Mouse (Mus musculus): Measurements from ENCODE around the gene Iqub. TPM values are rescaled to one million over a fixed set of nuclear protein-coding genes. Genes with fewer than 3 reads are reported as not detected.

Iqub gene
- total and polyA plus RNA-seq, 2 experiments, result not detected

- no peak overlapping the region for H3K27ac ChIP-seq (replicated peaks; ENCODE audit: insufficient read depth, low read depth, low read length)
- no peaks in the 10 kb centered on the region for H3K36me3 ChIP-seq (ENCODE audit: control insufficient read depth, insufficient read depth, low read length)
- no peak overlapping the region for H3K9ac ChIP-seq (ENCODE audit: low read depth, low read length)
- no peak for DNase-seq (ENCODE audit: extremely low read depth, low read depth, low spot score)
- peaks cover 3% of the 10 kb centered on the region for H3K4me1 ChIP-seq (ENCODE audit: control insufficient read depth, insufficient read depth, low read length)
- 63% methylated on average over 11 of the region's 11 CpGs for WGBS
- no peaks in the 10 kb centered on the region for H3K27me3 ChIP-seq (ENCODE audit: control insufficient read depth, insufficient read depth, low read length)
- TF ChIP-seq CTCF (IDR thresholded peaks at IDR 0.05; ENCODE audit: low read depth, low read length) (no peak), POLR2A (IDR thresholded peaks at IDR 0.05; ENCODE audit: extremely low read depth, insufficient read depth, low read length) (no peak)
- peaks cover 5% of the 10 kb centered on the region; the same call in 1 of the 2 replicates for H3K79me2 ChIP-seq (ENCODE audit: control insufficient read depth, insufficient read depth, low read length)
- H3K4me3 ChIP-seq (ENCODE audit: insufficient read depth, low read depth, low read length), result no peak overlapping the region
Observed at GRCm38 (mm10) chr6:24530711-24531420, 16.0 kb upstream of the Iqub start.

GRCm38 (mm10) chr6:24530166-24530565 lies 15.3 kb upstream of the Iqub start:
- no peak overlapping the region for H3K4me3 ChIP-seq (ENCODE audit: insufficient read depth, low read depth, low read length)
- no peak overlapping the region for H3K27ac ChIP-seq (replicated peaks; ENCODE audit: insufficient read depth, low read depth, low read length)
- 14% methylated on average over 4 of the region's 4 CpGs for WGBS
- DNase-seq (ENCODE audit: extremely low read depth, low read depth, low spot score), result peak; percentile 52
- H3K4me1 ChIP-seq (ENCODE audit: control insufficient read depth, insufficient read depth, low read length), result peaks cover 3% of the 10 kb centered on the region
- H3K27me3 ChIP-seq (ENCODE audit: control insufficient read depth, insufficient read depth, low read length), result no peaks in the 10 kb centered on the region
- no peaks in the 10 kb centered on the region; the same call in 1 of the 2 replicates for H3K36me3 ChIP-seq (ENCODE audit: control insufficient read depth, insufficient read depth, low read length)
- TF ChIP-seq POLR2A (IDR thresholded peaks at IDR 0.05; ENCODE audit: extremely low read depth, insufficient read depth, low read length) (no peak), CTCF (IDR thresholded peaks at IDR 0.05; ENCODE audit: low read depth, low read length) (peak; percentile 29)
- H3K79me2 ChIP-seq (ENCODE audit: control insufficient read depth, insufficient read depth, low read length), result peaks cover 6% of the 10 kb centered on the region; the same call in 1 of the 2 replicates
- H3K9ac ChIP-seq (ENCODE audit: low read depth, low read length), result no peak overlapping the region

GRCm38 (mm10) chr6:24528064-24528243 lies 13.1 kb upstream of the Iqub start, which contains the start of gene Asb15:
Asb15 (plus strand) TSS chr6:24528144.
- WGBS, result 28% methylated on average over 2 of the region's 2 CpGs
- TF ChIP-seq CTCF (IDR thresholded peaks at IDR 0.05; ENCODE audit: low read depth, low read length) (no peak), POLR2A (IDR thresholded peaks at IDR 0.05; ENCODE audit: extremely low read depth, insufficient read depth, low read length) (no peak)
- Histone ChIP-seq H3K4me3 (ENCODE audit: insufficient read depth, low read depth, low read length) (peak within 1 kb of the TSS; percentile 94), H3K27me3 (ENCODE audit: control insufficient read depth, insufficient read depth, low read length) (no peaks in the 10 kb centered on the region), H3K27ac (replicated peaks; ENCODE audit: insufficient read depth, low read depth, low read length) (peak within 1 kb of the TSS; percentile 81), H3K79me2 (ENCODE audit: control insufficient read depth, insufficient read depth, low read length) (peaks cover 6% of the 10 kb centered on the region; the same call in 1 of the 2 replicates), H3K36me3 (ENCODE audit: control insufficient read depth, insufficient read depth, low read length) (peaks cover 1% of the 10 kb centered on the region; the same call in 1 of the 2 replicates), H3K9ac (ENCODE audit: low read depth, low read length) (peak within 1 kb of the TSS; percentile 91), H3K4me1 (ENCODE audit: control insufficient read depth, insufficient read depth, low read length) (peaks cover 3% of the 10 kb centered on the region)
- no peak for DNase-seq (ENCODE audit: extremely low read depth, low read depth, low spot score)

GRCm38 (mm10) chr6:24527155-24528063 lies 12.5 kb upstream of the Iqub start, which contains the start of gene Ndufa5:
Ndufa5 (minus strand) TSS chr6:24528013.
- H3K27me3 ChIP-seq (ENCODE audit: control insufficient read depth, insufficient read depth, low read length), result no peaks in the 10 kb centered on the region
- WGBS, result under 1% methylated on average over 53 of the region's 53 CpGs
- peaks cover 4% of the 10 kb centered on the region for H3K4me1 ChIP-seq (ENCODE audit: control insufficient read depth, insufficient read depth, low read length)
- no peak for TF ChIP-seq CTCF (IDR thresholded peaks at IDR 0.05; ENCODE audit: low read depth, low read length)
- peak; percentile 66 for TF ChIP-seq POLR2A (IDR thresholded peaks at IDR 0.05; ENCODE audit: extremely low read depth, insufficient read depth, low read length)
- H3K27ac ChIP-seq (replicated peaks; ENCODE audit: insufficient read depth, low read depth, low read length), result peak within 1 kb of the TSS; percentile 81
- H3K79me2 ChIP-seq (ENCODE audit: control insufficient read depth, insufficient read depth, low read length), result peaks cover 6% of the 10 kb centered on the region; the same call in 1 of the 2 replicates
- peak within 1 kb of the TSS; percentile 91 for H3K9ac ChIP-seq (ENCODE audit: low read depth, low read length)
- peak within 1 kb of the TSS; percentile 94 for H3K4me3 ChIP-seq (ENCODE audit: insufficient read depth, low read depth, low read length)
- H3K36me3 ChIP-seq (ENCODE audit: control insufficient read depth, insufficient read depth, low read length), result peaks cover 1% of the 10 kb centered on the region; the same call in 1 of the 2 replicates
- DNase-seq (ENCODE audit: extremely low read depth, low read depth, low spot score), result peak; percentile 97

GRCm38 (mm10) chr6:24525705-24526104 lies 10.8 kb upstream of the Iqub start:
- DNase-seq (ENCODE audit: extremely low read depth, low read depth, low spot score), result no peak
- 87% methylated on average over 3 of the region's 3 CpGs for WGBS
- no peak overlapping the region for H3K9ac ChIP-seq (ENCODE audit: low read depth, low read length)
- H3K79me2 ChIP-seq (ENCODE audit: control insufficient read depth, insufficient read depth, low read length), result peaks cover 6% of the 10 kb centered on the region; the same call in 1 of the 2 replicates
- no peak overlapping the region for H3K27ac ChIP-seq (replicated peaks; ENCODE audit: insufficient read depth, low read depth, low read length)
- H3K36me3 ChIP-seq (ENCODE audit: control insufficient read depth, insufficient read depth, low read length), result peaks cover 12% of the 10 kb centered on the region
- no peak for TF ChIP-seq POLR2A (IDR thresholded peaks at IDR 0.05; ENCODE audit: extremely low read depth, insufficient read depth, low read length)
- no peak for TF ChIP-seq CTCF (IDR thresholded peaks at IDR 0.05; ENCODE audit: low read depth, low read length)
- no peaks in the 10 kb centered on the region for H3K27me3 ChIP-seq (ENCODE audit: control insufficient read depth, insufficient read depth, low read length)
- H3K4me1 ChIP-seq (ENCODE audit: control insufficient read depth, insufficient read depth, low read length), result peaks cover 5% of the 10 kb centered on the region
- H3K4me3 ChIP-seq (ENCODE audit: insufficient read depth, low read depth, low read length), result no peak overlapping the region
